Mouse (Mus musculus) limb, embryonic 12.5 days (tissue): ENCODE data around the gene Trim59. TPM values are rescaled to one million over a fixed set of nuclear protein-coding genes. Genes with fewer than 3 reads are reported as not detected.
A peak's percentile ranks its signal among the peaks of the same experiment; 100 is the strongest.

ENCODE experiments used
- ATAC-seq: fragments of 200-750 bp; cut with Nextera tagmentation; 2 replicates; pipeline ENCODE4 v1.8.0; 2017; ENCODE audit warnings: low read depth, moderate TSS enrichment; ENCODE audit not compliant: insufficient number of reproducible peaks, insufficient read depth, low FRiP score, low TSS enrichment
- H3K27ac ChIP-seq: fragments of 300-500 bp; sonication (generic); 2 replicates; pipeline ENCODE4 v1.5.1; 2016; ENCODE audit warnings: mild to moderate bottlenecking, moderate library complexity
- H3K27me3 ChIP-seq: fragments of 300-500 bp; sonication (generic); 2 replicates; pipeline ENCODE4 v1.6.1; 2016; ENCODE audit warnings: mild to moderate bottlenecking, moderate library complexity
- H3K36me3 ChIP-seq: fragments of 300-500 bp; sonication (generic); 2 replicates; pipeline ENCODE4 v1.6.1; 2016; ENCODE audit warnings: mild to moderate bottlenecking, moderate library complexity
- H3K4me1 ChIP-seq: fragments of 300-500 bp; sonication (generic); replicated peaks from 2 replicates; pipeline ENCODE4 v1.6.1; 2016
- H3K4me2 ChIP-seq: fragments of 300-500 bp; sonication (generic); 2 replicates; pipeline ENCODE4 v1.6.1; 2016; ENCODE audit warnings: mild to moderate bottlenecking, moderate library complexity
- H3K4me3 ChIP-seq: fragments of 300-500 bp; sonication (generic); replicated peaks from 2 replicates; pipeline ENCODE4 v1.5.1; 2016; ENCODE audit warnings: mild to moderate bottlenecking
- H3K9ac ChIP-seq: fragments of 300-500 bp; sonication (generic); replicated peaks from 2 replicates; pipeline ENCODE4 v1.6.1; 2016; ENCODE audit warnings: mild to moderate bottlenecking, moderate library complexity
- H3K9me3 ChIP-seq: fragments of 300-500 bp; sonication (generic); 2 replicates; pipeline ENCODE4 v1.6.1; 2016; ENCODE audit warnings: mild to moderate bottlenecking, moderate library complexity
- whole genome bisulfite sequencing: fragments of 180-500 bp; shearing (Covaris S2); methylation state at CpG from one replicate; pipeline ENCODE4 v1.1.7; 2016; 5-methylcytosine and 5-hydroxymethylcytosine counted together
- microRNA counts: library from miRNA; unstranded; fragments of <30 nt; microRNA quantifications from one replicate; lab custom pipeline; 2017
- microRNA-seq: library from miRNA; unstranded; fragments of <30 nt; microRNA quantifications from one replicate; pipeline ENCODE4, GENCODE M21; 2017
- polyA plus RNA-seq: library from polyadenylated mRNA; unstranded; fragments of >200 nt; fragmentation: Nextera tagmentation; extraction: Ambion mirVana; gene quantifications from 2 replicates; pipeline ENCODE4 v1.2.1, GENCODE M21; 2016

The Trim59 gene
- polyA plus RNA-seq, 1 experiment from 2014 or later: 194 TPM

GRCm38 (mm10) chr3:69005338-69006245 lies 39.0 kb downstream of the Trim59 start:
- ATAC-seq: peak; percentile 40
- H3K4me2 ChIP-seq: peak overlapping the region; percentile 68
- peak overlapping the region; percentile 98 for H3K4me3 ChIP-seq
- H3K9ac ChIP-seq: peak overlapping the region; percentile 93
- H3K27ac ChIP-seq: peak overlapping the region; percentile 96
- no peaks in the 10 kb centered on the region for H3K27me3 ChIP-seq
- peaks cover 5% of the 10 kb centered on the region; the same call in 1 of the 2 replicates for H3K36me3 ChIP-seq
- under 1% methylated on average over 70 of the region's 72 CpGs for WGBS
- H3K9me3 ChIP-seq: no peaks in the 10 kb centered on the region
- peaks cover 13% of the 10 kb centered on the region for H3K4me1 ChIP-seq

- ATAC-seq: peak; percentile 91
- peak within 1 kb of the TSS; percentile 98 for H3K4me3 ChIP-seq
- H3K27me3 ChIP-seq: no peaks in the 10 kb centered on the region
- H3K36me3 ChIP-seq: peaks cover 4% of the 10 kb centered on the region; the same call in 1 of the 2 replicates
- peak within 1 kb of the TSS; percentile 96 for H3K27ac ChIP-seq
- H3K9ac ChIP-seq: peak within 1 kb of the TSS; percentile 93
- H3K4me2 ChIP-seq: peak within 1 kb of the TSS; percentile 68
- H3K9me3 ChIP-seq: no peaks in the 10 kb centered on the region
- H3K4me1 ChIP-seq: peaks cover 13% of the 10 kb centered on the region
- under 1% methylated on average over 75 of the region's 76 CpGs for WGBS
These were observed 39.9 kb downstream of the Trim59 start, which contains the start of the genes Ift80 and Smc4 for GRCm38 (mm10) chr3:69004437-69005337. Gene Ift80, minus strand, starts transcription at chr3:69004570. Gene Smc4, plus strand, starts transcription at chr3:69004738.

GRCm38 (mm10) chr3:69004055-69004436 lies 40.5 kb downstream of the Trim59 start:
- peaks cover 13% of the 10 kb centered on the region for H3K4me1 ChIP-seq
- H3K9ac ChIP-seq: peak overlapping the region; percentile 57
- 2% methylated on average over 7 of the region's 7 CpGs for WGBS
- no peaks in the 10 kb centered on the region for H3K9me3 ChIP-seq
- H3K27ac ChIP-seq: peak overlapping the region; percentile 60
- H3K4me2 ChIP-seq: peak overlapping the region; percentile 56
- 0 out of 2 replicates have a peak, but pooled peaks have one; percentile 3 for ATAC-seq
- no peaks in the 10 kb centered on the region for H3K27me3 ChIP-seq
- peak overlapping the region; percentile 98 for H3K4me3 ChIP-seq
- no peaks in the 10 kb centered on the region for H3K36me3 ChIP-seq

GRCm38 (mm10) chr3:69002781-69003180 lies 41.8 kb downstream of the Trim59 start:
- Histone ChIP-seq H3K27me3 (no peaks in the 10 kb centered on the region), H3K27ac (no peak overlapping the region), H3K4me3 (no peak overlapping the region), H3K36me3 (no peaks in the 10 kb centered on the region), H3K4me1 (peaks cover 13% of the 10 kb centered on the region), H3K9ac (no peak overlapping the region), H3K4me2 (no peak overlapping the region), H3K9me3 (no peaks in the 10 kb centered on the region)
- WGBS: 91% methylated on average over 4 of the region's 4 CpGs
- ATAC-seq: no peak

- 86% methylated on average over 2 of the region's 2 CpGs for whole genome bisulfite sequencing
These were observed 58.0 kb downstream of the Trim59 start for GRCm38 (mm10) chr3:68986550-68986949.

More at GRCm38 (mm10) chr3:68986550-68986949, 58.0 kb downstream of the Trim59 start:
- peaks cover 28% of the 10 kb centered on the region for H3K36me3 ChIP-seq
- no peak for ATAC-seq
- H3K4me2 ChIP-seq: no peak overlapping the region
- H3K4me1 ChIP-seq: no peaks in the 10 kb centered on the region
- H3K9me3 ChIP-seq: no peaks in the 10 kb centered on the region
- no peak overlapping the region for H3K4me3 ChIP-seq
- no peak overlapping the region for H3K27ac ChIP-seq
- no peak overlapping the region for H3K9ac ChIP-seq
- no peaks in the 10 kb centered on the region for H3K27me3 ChIP-seq

MicroRNA genes within 50 kb of the gene (microRNA counts, 519-probe panel; counts per million panel counts)
- 8,196 counts per million, percentile 93 among the panel's probes with 10 or more counts for microRNA mmu-miR-15b (lab: Ali Mortazavi, UCI)

Small RNA genes lying within 50 kb of the gene (microRNA-seq; reads per million reads assigned to microRNA genes)
- gene Mir15b (1,239 reads per million, percentile 78 among the genes with 10 or more reads in this experiment), gene Mir16-2 (452 reads per million, percentile 68 among the genes with 10 or more reads in this experiment)

Other genes with a start within 250 kb of the Trim59 start
- 0.61 and 1.4 TPM in 2 replicates for gene 1110032F04Rik, start 175.2 kb downstream of the Trim59 start, polyA plus RNA-seq
- 21.9 and 23.2 TPM in 2 replicates for gene Ift80, start 40.2 kb downstream of the Trim59 start, polyA plus RNA-seq
- 187 and 188 TPM in 2 replicates for gene Smc4, start 40.0 kb downstream of the Trim59 start, polyA plus RNA-seq
- gene Kpna4, start 82.4 kb upstream of the Trim59 start, polyA plus RNA-seq: 42.1 and 42.5 TPM in 2 replicates
- not detected in 2 replicates for gene Arl14, start 177.7 kb upstream of the Trim59 start, polyA plus RNA-seq